Mouse (Mus musculus): Measurements from ENCODE around the gene Serpinb1a.

DNA sequence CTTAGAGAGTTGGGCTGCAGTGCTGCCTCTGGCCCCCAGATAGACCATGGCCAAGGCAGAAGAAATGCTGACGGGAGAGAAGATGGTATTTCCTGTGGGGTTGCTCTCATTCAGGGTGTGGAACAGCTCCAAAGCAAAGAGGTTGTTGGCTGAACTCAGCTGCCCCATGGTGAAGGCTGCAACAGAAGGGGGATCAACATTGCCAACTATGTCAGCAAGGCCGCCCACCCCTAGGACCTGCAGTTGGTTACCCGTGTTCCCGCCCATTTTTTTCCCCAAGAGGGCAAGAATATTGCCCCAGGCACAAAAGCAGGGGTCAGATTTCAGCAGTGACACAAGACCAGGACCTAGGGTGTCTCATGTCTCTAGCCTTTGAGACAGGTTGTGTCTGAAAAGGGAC, 45.9 kb upstream of the Serpinb1a start:
- no peak for TF ChIP-seq CTCF (conservative IDR thresholded peaks at IDR 0.05; ENCODE audit: insufficient read depth, insufficient read length, low read depth, low read length)
- no peak for TF ChIP-seq POLR2A (IDR thresholded peaks at IDR 0.05; ENCODE audit: low read depth, low read length)
